Mouse (Mus musculus): ENCODE results near the gene Glyctk. TPM values are rescaled to one million over a fixed set of nuclear protein-coding genes. Genes with fewer than 3 reads are reported as not detected.

Glyctk gene
- polyA plus RNA-seq, 1 experiment from 2014 or later = 3.0 TPM

GRCm38 (mm10) chr9:106197732-106198131 lies 39.8 kb upstream of the Glyctk start:
- Histone ChIP-seq H3K4me2 (ENCODE audit: low read length) (no peak overlapping the region), H3K4me3 (replicated peaks; ENCODE audit: low read length) (no peak overlapping the region), H3K9me3 (ENCODE audit: control insufficient read depth, low read length) (no peaks in the 10 kb centered on the region), H3K27ac (ENCODE audit: low read length) (no peak overlapping the region), H3K9ac (replicated peaks; ENCODE audit: low read depth, low read length) (no peak overlapping the region), H3K27me3 (replicated peaks; ENCODE audit: control insufficient read depth, insufficient read depth, low read length) (no peaks in the 10 kb centered on the region), H3K36me3 (ENCODE audit: control insufficient read depth, insufficient read depth) (no peaks in the 10 kb centered on the region), H3K4me1 (replicated peaks; ENCODE audit: control insufficient read depth, insufficient read depth, low read length) (peaks cover 8% of the 10 kb centered on the region)
- WGBS = 91% methylated on average over 9 of the region's 9 CpGs
- ATAC-seq = no peak

- Histone ChIP-seq H3K9ac (replicated peaks; ENCODE audit: low read depth, low read length) (no peak overlapping the region), H3K4me2 (ENCODE audit: low read length) (no peak overlapping the region), H3K9me3 (ENCODE audit: control insufficient read depth, low read length) (no peaks in the 10 kb centered on the region), H3K4me1 (replicated peaks; ENCODE audit: control insufficient read depth, insufficient read depth, low read length) (peaks cover 8% of the 10 kb centered on the region), H3K27me3 (replicated peaks; ENCODE audit: control insufficient read depth, insufficient read depth, low read length) (no peaks in the 10 kb centered on the region), H3K4me3 (replicated peaks; ENCODE audit: low read length) (no peak overlapping the region), H3K36me3 (ENCODE audit: control insufficient read depth, insufficient read depth) (no peaks in the 10 kb centered on the region), H3K27ac (ENCODE audit: low read length) (no peak overlapping the region)
- ATAC-seq = no peak
- 86% methylated on average over 3 of the region's 3 CpGs for WGBS
These were observed 39.3 kb upstream of the Glyctk start for GRCm38 (mm10) chr9:106197081-106197713.

GRCm38 (mm10) chr9:106195693-106196092 lies 37.8 kb upstream of the Glyctk start:
- Histone ChIP-seq H3K4me1 (replicated peaks; ENCODE audit: control insufficient read depth, insufficient read depth, low read length) (peaks cover 8% of the 10 kb centered on the region), H3K4me2 (ENCODE audit: low read length) (no peak overlapping the region), H3K27me3 (replicated peaks; ENCODE audit: control insufficient read depth, insufficient read depth, low read length) (no peaks in the 10 kb centered on the region), H3K9ac (replicated peaks; ENCODE audit: low read depth, low read length) (no peak overlapping the region), H3K36me3 (ENCODE audit: control insufficient read depth, insufficient read depth) (peaks cover 10% of the 10 kb centered on the region), H3K4me3 (replicated peaks; ENCODE audit: low read length) (no peak overlapping the region), H3K9me3 (ENCODE audit: control insufficient read depth, low read length) (no peaks in the 10 kb centered on the region), H3K27ac (ENCODE audit: low read length) (no peak overlapping the region; the same call in 1 of the 2 replicates)
- WGBS = 76% methylated on average over 8 of the region's 8 CpGs
- no peak for ATAC-seq

GRCm38 (mm10) chr9:106193930-106194807 lies 36.2 kb upstream of the Glyctk start:
- Histone ChIP-seq H3K36me3 (ENCODE audit: control insufficient read depth, insufficient read depth) (peaks cover 23% of the 10 kb centered on the region), H3K4me1 (replicated peaks; ENCODE audit: control insufficient read depth, insufficient read depth, low read length) (peaks cover 8% of the 10 kb centered on the region), H3K27me3 (replicated peaks; ENCODE audit: control insufficient read depth, insufficient read depth, low read length) (no peaks in the 10 kb centered on the region), H3K4me2 (ENCODE audit: low read length) (no peak overlapping the region), H3K9me3 (ENCODE audit: control insufficient read depth, low read length) (no peaks in the 10 kb centered on the region), H3K4me3 (replicated peaks; ENCODE audit: low read length) (no peak overlapping the region), H3K27ac (ENCODE audit: low read length) (no peak overlapping the region), H3K9ac (replicated peaks; ENCODE audit: low read depth, low read length) (no peak overlapping the region)
- no peak for ATAC-seq
- WGBS = 84% methylated on average over 8 of the region's 8 CpGs

- WGBS = 89% methylated on average over 1 of the region's 1 CpGs
- Histone ChIP-seq H3K4me2 (ENCODE audit: low read length) (no peak overlapping the region), H3K4me1 (replicated peaks; ENCODE audit: control insufficient read depth, insufficient read depth, low read length) (peaks cover 3% of the 10 kb centered on the region; the same call in 1 of the 2 replicates), H3K27ac (ENCODE audit: low read length) (no peak overlapping the region), H3K9ac (replicated peaks; ENCODE audit: low read depth, low read length) (no peak overlapping the region), H3K4me3 (replicated peaks; ENCODE audit: low read length) (no peak overlapping the region), H3K9me3 (ENCODE audit: control insufficient read depth, low read length) (no peaks in the 10 kb centered on the region), H3K36me3 (ENCODE audit: control insufficient read depth, insufficient read depth) (peaks cover 31% of the 10 kb centered on the region), H3K27me3 (replicated peaks; ENCODE audit: control insufficient read depth, insufficient read depth, low read length) (no peaks in the 10 kb centered on the region)
- ATAC-seq = no peak
These were observed 35.1 kb upstream of the Glyctk start for GRCm38 (mm10) chr9:106192998-106193397.

GRCm38 (mm10) chr9:106192024-106192423 lies 34.1 kb upstream of the Glyctk start:
- WGBS = 85% methylated on average over 8 of the region's 8 CpGs
- Histone ChIP-seq H3K27me3 (replicated peaks; ENCODE audit: control insufficient read depth, insufficient read depth, low read length) (no peaks in the 10 kb centered on the region), H3K27ac (ENCODE audit: low read length) (no peak overlapping the region), H3K4me1 (replicated peaks; ENCODE audit: control insufficient read depth, insufficient read depth, low read length) (peaks cover 3% of the 10 kb centered on the region; the same call in 1 of the 2 replicates), H3K4me2 (ENCODE audit: low read length) (no peak overlapping the region), H3K4me3 (replicated peaks; ENCODE audit: low read length) (no peak overlapping the region), H3K9me3 (ENCODE audit: control insufficient read depth, low read length) (no peaks in the 10 kb centered on the region), H3K36me3 (ENCODE audit: control insufficient read depth, insufficient read depth) (peaks cover 40% of the 10 kb centered on the region), H3K9ac (replicated peaks; ENCODE audit: low read depth, low read length) (no peak overlapping the region)
- ATAC-seq = no peak

- Histone ChIP-seq H3K27me3 (replicated peaks; ENCODE audit: control insufficient read depth, insufficient read depth, low read length) (no peaks in the 10 kb centered on the region), H3K4me2 (ENCODE audit: low read length) (no peak overlapping the region), H3K9me3 (ENCODE audit: control insufficient read depth, low read length) (no peaks in the 10 kb centered on the region), H3K9ac (replicated peaks; ENCODE audit: low read depth, low read length) (no peak overlapping the region), H3K27ac (ENCODE audit: low read length) (no peak overlapping the region), H3K4me1 (replicated peaks; ENCODE audit: control insufficient read depth, insufficient read depth, low read length) (peaks cover 3% of the 10 kb centered on the region; the same call in 1 of the 2 replicates), H3K4me3 (replicated peaks; ENCODE audit: low read length) (no peak overlapping the region), H3K36me3 (ENCODE audit: control insufficient read depth, insufficient read depth) (peaks cover 45% of the 10 kb centered on the region)
- no peak for ATAC-seq
- WGBS = 89% methylated on average over 1 of the region's 1 CpGs
These were observed 33.4 kb upstream of the Glyctk start for GRCm38 (mm10) chr9:106191355-106191754.

- Histone ChIP-seq H3K9me3 (ENCODE audit: control insufficient read depth, low read length) (no peaks in the 10 kb centered on the region), H3K4me2 (ENCODE audit: low read length) (no peak overlapping the region), H3K4me1 (replicated peaks; ENCODE audit: control insufficient read depth, insufficient read depth, low read length) (no peaks in the 10 kb centered on the region), H3K9ac (replicated peaks; ENCODE audit: low read depth, low read length) (no peak overlapping the region), H3K27me3 (replicated peaks; ENCODE audit: control insufficient read depth, insufficient read depth, low read length) (no peaks in the 10 kb centered on the region), H3K27ac (ENCODE audit: low read length) (no peak overlapping the region), H3K36me3 (ENCODE audit: control insufficient read depth, insufficient read depth) (peaks cover 66% of the 10 kb centered on the region), H3K4me3 (replicated peaks; ENCODE audit: low read length) (no peak overlapping the region)
- 96% methylated on average over 5 of the region's 5 CpGs for WGBS
- no peak for ATAC-seq
These were observed 26.1 kb upstream of the Glyctk start for GRCm38 (mm10) chr9:106183996-106184395.

- Histone ChIP-seq H3K9me3 (ENCODE audit: control insufficient read depth, low read length) (no peaks in the 10 kb centered on the region), H3K9ac (replicated peaks; ENCODE audit: low read depth, low read length) (no peak overlapping the region), H3K27me3 (replicated peaks; ENCODE audit: control insufficient read depth, insufficient read depth, low read length) (no peaks in the 10 kb centered on the region), H3K4me3 (replicated peaks; ENCODE audit: low read length) (no peak overlapping the region), H3K4me2 (ENCODE audit: low read length) (no peak overlapping the region), H3K27ac (ENCODE audit: low read length) (no peak overlapping the region), H3K4me1 (replicated peaks; ENCODE audit: control insufficient read depth, insufficient read depth, low read length) (no peaks in the 10 kb centered on the region), H3K36me3 (ENCODE audit: control insufficient read depth, insufficient read depth) (peaks cover 56% of the 10 kb centered on the region)
- no peak for ATAC-seq
- WGBS = 94% methylated on average over 4 of the region's 4 CpGs
These were observed 24.2 kb upstream of the Glyctk start for GRCm38 (mm10) chr9:106182146-106182545.

Data from forebrain, embryonic 16.5 days (tissue).